Mouse (Mus musculus): Measurements from ENCODE around the gene Akt2.

Akt2 gene

GRCm38 (mm10) chr7:27591266-27592216 is at the start of gene Akt2:
Gene Akt2 (plus strand): TSS chr7:27591552.
- DNase-seq, result peak; percentile 94 to 98

DNA sequence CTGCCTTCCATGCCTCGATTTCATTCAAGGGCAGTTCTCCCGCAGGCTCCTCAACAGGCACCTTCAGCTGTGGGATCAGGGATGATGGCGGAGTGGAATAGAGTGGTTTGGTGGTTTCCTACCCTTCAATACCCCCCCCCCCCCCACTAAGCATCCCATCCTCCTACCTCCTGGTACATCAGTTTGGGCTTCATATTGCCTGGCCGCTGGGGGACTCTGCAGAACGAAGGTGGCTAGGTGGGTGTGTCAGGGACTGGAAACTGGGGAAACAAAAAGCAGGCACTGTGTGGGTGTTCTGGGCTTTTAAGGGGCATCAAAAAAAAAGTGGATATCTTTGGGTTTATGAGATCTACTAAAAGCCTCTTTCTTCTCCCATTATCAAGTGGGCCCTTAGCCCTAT is 49.4 kb upstream of the Akt2 start:
- no peak for DNase-seq

DNA sequence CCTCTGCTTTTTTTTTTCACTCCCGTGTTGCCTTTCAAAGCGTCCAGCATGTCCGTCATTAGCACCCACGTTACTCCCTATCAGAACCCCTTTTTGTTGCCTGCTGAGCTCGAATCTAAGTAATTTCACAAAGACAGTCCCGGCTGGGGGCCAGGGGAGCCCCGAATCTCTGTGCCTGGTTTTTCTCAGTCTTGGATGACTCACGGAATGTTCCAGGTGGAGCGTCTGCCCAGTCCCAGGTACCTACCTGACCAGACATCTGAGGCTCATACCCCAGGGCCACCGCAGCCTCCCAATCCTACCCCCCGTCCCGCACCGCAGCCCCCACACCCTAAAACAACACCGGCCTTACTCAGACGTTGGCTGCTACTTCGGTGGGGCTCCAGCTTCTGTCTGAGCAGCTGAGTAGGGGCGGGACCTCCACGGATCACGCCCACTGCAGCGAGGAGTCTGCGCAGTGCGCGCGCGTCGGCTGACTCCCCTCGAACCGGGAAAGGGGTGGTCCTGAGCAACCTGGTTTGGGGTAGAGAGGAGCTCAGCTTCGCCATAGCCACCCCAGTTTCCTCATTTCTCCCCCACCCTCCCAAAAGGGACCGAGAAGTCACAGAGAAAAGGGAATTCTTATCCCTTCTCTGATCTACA is 48.8 kb upstream of the Akt2 start:
- peak; percentile 87 to 89 for DNase-seq

GRCm38 (mm10) chr7:27543065-27543464 is 48.3 kb upstream of the Akt2 start:
- DNase-seq, result no peak

GRCm38 (mm10) chr7:27543851-27544250 is 47.5 kb upstream of the Akt2 start:
- no peak for DNase-seq

DNA sequence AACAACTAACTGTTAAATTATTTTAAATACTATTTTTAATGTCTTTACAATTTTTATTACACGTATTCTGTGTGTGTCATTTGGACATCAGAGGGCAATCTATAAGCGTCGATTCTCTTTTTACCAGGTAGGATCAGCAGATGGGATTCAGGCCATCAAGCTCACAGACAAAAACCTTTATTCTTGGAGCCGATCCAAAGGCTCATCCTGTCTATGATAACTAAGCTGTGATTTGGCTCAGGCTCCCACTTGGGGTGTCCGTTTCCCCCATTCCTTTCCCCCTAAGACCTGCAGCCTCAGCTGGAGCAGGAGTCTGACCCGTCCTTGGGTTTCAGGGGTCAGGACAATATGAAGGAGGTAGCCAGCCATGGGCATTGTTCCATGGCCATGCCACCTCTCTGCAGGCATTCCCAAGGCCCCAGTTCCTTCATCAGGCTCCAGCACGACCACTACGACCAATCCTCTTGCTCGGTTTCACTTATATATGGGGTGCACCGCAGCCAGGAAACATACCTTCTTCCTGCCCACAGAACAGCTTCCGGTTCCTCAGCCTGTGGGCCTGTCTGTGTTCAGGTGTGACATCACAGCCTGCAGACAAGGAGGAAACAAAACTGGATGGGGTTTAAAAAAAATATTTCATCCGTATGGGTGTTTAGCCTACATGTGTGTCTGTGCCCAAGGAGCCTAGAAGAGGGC is 46.5 kb upstream of the Akt2 start:
- DNase-seq, result no peak

DNA sequence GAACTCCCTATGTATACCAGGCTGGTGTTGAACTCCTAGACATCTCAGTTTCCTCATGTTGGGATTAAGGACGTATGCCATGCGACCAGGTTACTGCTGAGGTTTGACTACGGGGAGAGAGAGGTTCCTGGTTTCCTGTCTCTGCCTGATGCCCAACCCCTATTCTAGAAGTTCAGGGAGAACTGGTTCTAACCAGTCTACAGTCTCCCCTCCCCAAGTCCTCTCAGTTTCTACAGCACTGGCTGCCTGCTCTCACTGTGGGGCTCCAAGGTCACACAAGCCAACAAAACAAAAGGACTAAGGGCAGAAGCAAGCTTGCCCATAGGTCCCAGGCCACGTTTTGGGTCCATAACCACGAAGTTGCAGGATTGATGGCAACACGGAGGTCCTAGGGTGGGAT is 41.8 kb upstream of the Akt2 start:
- no peak for DNase-seq

DNA sequence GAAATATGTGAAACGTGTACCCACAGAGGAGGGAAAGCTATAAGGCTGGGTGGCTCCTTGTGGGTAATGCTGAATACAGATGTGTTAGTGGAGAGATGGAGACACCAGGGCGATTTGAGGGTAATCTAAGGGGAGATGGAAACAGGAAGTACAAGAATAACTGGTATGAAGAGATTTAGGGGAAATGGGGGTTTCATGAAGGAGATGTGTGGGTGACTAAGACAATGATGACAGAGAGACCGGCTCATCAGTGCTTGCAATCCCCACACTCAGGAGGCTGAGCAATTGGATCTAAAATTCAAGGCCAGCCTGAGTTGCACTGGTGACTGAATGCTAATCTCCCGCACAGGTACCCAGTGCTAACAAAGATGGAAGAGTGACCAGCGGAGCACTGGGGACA is 39.3 kb upstream of the Akt2 start:
- no peak for DNase-seq

DNA sequence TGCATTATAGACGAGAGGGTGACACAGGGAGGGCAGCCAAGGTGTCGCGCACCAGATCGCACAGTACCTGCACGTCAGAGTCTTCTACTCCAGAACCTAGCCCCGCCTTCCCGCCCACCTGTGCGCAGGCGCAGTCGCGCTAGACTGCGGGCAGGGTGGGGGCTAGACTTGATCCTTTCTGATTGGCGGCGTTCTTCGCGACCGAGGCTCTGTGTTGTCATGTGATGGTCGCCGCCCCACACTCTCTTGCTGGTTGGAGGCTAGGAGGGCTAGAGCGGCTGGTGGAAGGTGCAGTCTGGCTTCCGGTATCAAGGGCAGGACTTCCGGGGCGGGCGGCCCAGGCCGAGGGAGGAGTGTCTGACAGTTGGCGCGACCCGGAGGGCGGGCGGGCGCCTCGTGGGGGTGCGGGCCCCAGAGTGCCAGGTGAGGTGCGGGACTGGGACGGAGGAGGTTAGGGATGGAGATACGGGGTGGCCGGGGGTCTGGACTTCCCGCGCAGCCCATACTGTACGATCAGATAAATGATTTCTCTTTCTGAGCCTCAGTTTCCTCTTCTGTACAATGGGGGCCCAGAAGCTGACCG is 38.3 kb upstream of the Akt2 start, which contains the start of the genes Pld3 and 2310022A10Rik:
Gene Pld3 (minus strand): TSS at position 288 of the 583 bp plus-strand sequence.
Gene 2310022A10Rik (plus strand): TSS at position 303 of the 583 bp plus-strand sequence.
- DNase-seq, result peak; percentile 97 to 99

GRCm38 (mm10) chr7:27560291-27560887 is 31.0 kb upstream of the Akt2 start:
- no peak for DNase-seq

DNA sequence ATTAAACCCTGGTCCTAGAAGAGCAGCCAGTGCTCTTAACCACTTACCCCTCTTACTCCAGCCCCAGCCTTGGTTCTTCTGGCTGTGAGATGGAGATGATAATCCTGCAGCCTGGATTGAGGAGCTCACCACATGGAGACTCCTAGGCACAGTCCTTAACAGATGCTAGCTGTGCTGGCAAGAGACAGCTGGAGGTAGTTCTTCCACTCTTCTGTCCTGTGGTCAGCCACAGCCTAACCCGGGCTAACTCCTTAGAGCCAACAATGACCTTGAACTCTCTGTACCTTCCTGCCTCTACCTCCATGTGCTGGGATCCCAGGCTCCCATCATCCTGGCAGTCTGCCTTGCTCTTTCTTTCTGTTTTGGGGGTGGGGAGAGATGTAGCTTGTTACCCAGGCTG is 30.4 kb upstream of the Akt2 start:
- no peak for DNase-seq

DNA sequence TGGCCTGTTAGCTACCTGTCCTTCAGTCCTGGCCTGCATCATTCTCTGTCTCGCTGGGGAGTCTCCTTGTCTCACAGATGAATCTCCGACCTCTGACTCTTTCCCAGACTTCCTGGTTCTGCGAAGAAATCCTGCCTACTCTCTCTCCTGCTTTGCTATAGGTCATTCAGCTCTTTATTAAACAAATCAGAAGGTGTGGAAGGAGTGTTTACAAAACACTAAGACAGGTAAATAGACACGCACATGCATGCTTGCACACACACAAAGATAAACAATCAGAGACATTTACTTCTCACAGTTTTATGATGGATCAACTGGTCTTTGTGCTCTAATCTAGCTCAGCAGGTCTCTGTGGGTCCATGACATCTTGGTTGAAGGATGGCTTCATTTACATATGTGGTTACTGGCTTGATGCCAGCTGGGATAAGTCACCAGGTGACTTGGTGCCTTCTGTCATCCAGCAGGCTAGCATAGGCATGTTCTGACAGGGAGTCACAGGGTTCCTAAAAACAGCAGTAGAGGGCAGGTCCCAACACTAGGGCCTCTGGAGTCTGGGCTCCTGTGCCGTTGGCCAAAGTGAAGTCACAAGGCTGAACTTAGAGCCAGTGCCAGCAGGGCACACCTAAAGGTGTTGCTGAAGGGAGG is 21.6 kb upstream of the Akt2 start:
- DNase-seq, result peak; percentile 25 to 28

DNA sequence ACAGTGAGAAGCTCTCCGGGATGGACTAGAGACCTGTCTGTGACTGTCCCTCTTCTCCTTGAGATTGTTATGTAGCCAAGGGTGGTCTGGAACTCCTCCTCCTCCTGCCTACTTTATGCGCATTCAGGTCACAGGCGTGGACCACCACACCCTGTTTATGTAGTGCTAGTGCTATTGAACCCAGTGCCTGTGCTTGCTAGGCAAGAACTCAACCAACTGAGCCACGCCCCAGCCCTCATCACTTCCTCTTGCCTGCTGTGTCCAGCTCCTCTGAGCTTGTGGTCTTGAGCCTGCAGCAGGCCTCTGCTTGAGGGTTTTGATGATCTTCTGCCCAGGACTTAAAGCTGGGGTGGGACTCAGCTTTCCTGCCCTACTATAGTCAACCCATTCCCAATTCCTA is 19.2 kb upstream of the Akt2 start:
- DNase-seq, result no peak

DNA sequence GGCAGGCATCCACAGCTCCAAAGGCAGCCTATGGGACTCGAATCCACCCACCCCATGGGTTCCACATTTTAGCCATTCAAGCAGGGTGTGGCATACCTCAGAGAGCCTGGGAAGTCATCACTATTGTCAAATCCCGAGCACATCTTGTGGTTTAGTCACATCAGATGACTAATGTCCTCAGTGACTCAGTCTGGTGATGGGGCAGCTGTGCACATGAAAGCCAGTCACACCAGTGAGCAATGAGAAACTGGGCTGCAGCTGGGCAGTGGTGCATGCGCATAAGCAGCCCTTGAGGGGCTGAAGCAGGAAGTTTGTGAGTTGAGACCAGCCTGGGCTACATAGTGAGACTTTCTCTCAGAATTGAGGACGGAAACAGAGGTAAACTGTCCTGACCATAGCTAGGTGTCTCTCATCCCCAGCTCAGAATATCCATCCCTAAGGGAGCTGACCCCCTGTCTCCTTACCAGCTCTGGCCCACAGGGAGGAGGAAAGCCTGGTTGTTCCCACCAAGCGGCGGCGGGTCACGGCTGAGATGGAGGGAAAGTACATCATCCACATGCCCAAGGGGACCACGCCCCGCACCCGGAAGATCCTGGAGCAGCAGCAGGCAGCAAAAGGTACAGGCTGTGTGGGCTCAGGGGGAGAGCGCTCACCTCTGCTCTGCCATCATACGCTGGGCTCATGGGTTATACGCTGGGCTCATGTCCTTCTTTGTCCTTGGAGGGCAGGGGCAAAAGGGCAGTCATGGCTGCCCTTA is 17.1 kb upstream of the Akt2 start:
- no peak for DNase-seq

DNA sequence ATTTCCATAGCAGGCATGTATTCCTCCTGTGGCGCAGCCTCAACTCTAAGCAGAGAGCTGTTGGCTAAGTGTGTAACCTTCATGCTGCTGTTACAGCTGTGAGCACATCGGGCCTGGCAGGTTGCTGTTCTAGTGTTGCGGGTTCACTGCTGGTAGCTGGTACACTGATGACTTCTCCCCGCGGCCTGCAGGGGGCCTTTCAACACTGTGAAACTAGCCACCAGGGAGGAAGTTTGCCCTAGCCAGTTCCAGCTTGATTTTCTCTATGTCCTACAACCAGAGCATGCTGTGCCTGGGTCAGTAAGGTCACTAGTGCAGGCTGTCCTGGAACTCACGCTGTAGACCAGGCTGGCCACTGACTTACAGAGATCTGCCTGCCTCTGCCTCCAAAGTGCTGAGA is 14.4 kb upstream of the Akt2 start:
- peak; percentile 59 to 70 for DNase-seq

DNA sequence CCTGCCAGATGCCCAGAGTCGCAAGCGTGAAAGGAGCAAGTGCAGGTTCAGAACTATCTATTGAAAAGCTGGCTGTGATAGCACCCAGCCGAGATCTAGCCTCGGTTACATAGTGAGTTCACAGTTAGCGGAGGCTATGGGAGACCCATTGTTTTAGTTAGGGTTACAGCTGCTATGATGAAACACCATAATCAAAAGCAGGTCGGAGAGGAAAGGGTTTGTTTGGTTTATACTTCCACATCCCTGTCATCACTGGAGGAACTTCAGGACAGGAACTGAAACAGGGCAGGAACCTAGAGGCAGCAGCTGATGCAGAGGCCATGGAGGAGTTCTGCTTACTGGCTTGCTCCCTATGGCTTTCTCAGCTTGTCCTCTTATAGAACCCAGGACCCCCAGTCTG is 13.8 kb upstream of the Akt2 start:
- no peak for DNase-seq

DNA sequence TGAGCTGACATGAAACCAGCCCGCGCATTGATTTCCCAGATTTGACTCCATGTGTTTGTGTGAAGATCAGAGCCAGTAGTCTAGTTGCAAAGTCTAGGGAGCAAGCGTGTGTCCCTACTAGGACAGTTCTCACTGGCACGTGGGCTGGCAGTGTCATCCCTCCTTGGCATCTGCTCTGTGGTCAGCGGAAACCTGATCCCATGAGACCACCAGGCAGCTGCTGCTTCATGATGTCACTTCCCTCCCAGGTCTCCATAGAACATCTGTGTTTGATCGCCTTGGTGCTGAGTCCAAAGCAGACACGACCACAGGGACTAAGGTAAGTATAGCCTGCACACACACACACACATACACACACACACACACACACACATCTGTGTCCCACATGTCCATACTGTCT is 12.9 kb upstream of the Akt2 start:
- no peak for DNase-seq

DNA sequence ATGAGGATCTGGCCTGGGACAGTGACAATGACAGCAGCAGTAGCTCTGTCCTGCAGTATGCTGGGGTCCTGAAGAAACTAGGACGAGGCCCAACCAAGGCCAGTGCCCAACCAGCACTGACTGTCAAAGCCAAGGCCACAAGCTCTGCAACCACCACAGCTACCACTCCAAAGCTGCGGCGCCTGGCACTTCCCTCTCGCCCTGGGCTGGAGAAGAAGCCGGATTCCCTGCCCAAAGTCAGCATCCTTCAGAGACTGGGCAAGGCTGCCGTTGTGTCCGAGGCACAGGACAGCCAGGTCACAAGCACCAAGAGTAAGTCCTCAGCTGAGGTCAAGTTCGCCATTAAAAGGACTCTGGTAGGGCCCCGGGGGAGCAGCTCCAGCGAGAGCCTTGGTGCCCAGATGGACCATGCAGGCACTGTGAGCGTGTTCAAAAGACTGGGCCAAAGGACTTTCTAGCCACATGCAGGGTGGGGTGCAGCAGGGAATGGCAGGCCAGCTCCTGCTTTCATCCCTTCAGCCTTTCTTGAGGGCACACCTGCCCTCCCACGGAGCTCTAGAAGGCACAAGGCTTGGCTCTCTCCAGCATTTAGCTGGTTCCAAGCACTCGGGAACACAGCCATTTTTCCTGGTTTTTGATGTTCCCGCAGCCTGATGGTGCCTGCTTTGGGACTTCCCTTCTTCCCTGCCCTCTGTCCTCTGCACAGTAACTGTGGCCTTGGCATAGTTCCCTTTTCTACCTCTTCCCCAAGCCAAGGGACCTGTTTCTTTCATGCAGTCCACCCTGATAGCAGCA is 10.8 kb upstream of the Akt2 start:
- DNase-seq, result no peak

DNA sequence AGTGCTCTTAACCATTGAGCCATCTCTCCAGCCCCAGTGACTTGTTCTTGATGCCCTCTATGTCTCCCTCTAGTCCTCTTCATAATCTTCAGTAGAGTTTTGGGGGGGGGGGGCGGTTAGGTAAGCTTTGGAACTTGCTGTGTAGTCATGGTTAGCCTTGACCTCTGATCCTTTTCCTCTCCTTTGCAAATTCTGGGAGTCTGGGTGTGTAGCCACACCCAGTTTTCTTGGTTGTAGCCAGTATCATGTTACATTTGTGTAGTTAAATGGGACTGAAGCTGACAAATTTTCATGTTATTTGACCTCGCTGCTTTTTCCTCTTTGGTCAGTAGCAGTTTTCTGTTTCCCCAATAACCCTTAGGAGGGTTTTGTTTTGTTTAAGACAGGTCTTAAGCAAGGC is 4.5 kb upstream of the Akt2 start:
- DNase-seq, result no peak

DNA sequence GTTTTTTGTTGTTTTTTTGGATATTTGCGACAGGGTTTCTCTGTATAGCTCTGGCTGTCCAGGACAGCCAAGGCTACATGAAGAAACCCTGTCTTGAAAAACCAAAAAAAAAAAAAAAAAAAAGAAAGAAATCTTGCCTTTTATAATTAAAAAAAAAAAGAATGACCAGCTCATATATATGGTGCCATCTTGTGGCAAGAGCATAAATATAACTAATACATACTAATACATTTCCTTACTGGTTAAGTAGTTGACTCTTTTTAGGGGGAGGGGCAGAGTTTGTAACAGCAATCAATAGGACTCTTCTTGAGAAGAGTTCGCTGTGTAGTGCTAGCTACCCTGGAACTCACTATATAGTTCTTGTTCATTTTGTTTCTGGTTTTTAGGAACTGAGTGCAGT is 3.6 kb upstream of the Akt2 start:
- DNase-seq, result no peak

DNA sequence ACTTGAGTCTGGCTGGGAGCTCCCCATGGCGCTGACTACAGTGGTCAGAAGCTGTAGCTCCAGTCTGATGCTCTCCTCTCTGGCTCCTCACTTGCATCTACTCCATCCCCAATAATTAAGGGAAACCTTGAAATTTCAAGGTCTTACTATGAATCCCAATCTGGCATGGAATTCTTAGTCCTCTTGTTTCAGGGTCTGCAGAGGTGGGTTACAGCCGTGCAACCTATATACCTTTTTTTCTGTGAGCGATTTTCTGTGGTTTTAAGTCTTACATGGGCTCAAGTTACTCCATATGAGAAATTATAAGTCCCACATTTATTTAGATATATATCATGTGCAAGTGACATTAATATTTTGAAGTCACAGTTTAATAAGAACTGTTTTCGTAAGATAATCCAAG is 1.3 kb upstream of the Akt2 start:
- no peak for DNase-seq

Measured in cerebellum, adult 18-20 months (tissue).